Mouse (Mus musculus): ENCODE measurements around the gene Zfp354a.
"Not testable (repeated sequence)": the region's sequence is repeated elsewhere in the genome, so short reads cannot be mapped to it uniquely, and the experiment has no call there.

The Zfp354a gene

DNA sequence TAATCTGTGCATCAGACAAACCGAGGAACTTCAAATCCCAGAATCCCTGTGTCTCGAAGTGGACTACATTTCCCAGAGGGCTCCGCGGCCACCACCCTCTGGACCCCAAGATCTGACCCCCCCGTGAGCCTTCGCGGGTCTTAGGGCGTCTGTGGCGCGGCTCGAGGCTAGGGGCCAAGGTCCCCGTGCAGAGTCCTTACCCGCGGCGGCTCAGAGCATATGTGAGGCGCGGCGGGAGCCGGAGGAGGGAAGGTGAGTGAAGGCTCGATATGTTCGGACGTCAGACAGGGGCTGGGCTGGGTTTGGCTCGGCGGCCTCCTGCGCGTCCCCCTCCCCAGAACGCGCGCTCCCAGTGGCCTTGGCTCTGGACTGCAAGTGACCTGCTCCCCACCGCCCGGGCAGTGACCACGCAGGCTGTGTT, at the start of gene Zfp354a:
Gene Zfp354a, plus strand, starts transcription at position 107 of the 421 bp plus-strand sequence.
- DNase-seq (ENCODE audit: extremely low read depth, low read depth) = no peak

DNA sequence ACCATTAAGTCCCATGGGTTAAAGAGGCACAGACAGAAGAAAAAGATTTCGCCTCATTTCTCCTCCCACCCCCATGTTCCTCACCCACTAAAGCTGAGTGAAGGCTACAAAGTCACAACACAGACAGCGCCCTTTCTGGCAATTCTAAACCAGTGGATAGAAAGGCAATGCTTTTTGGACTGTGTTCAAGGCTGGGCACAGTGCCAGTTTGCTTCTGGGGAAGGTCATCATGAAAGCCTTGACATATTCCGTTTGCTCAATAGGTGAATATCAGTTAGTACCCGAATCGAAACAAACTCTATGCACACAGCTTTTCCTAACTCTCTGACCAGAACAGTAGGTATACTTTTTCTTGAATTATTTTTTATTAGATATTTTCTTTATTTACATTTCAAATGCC, 47.2 kb upstream of the Zfp354a start:
- no peak for DNase-seq (ENCODE audit: extremely low read depth, low read depth)

GRCm38 (mm10) chr11:51013936-51014335, 45.1 kb upstream of the Zfp354a start, which contains the start of gene Olfr54:
Olfr54 (plus strand) TSS chr11:51014236.
- no peak for DNase-seq (ENCODE audit: extremely low read depth, low read depth)

- no peak for DNase-seq (ENCODE audit: extremely low read depth, low read depth)
These were observed 42.7 kb upstream of the Zfp354a start for GRCm38 (mm10) chr11:51016341-51016740.

- not testable (repeated sequence) for DNase-seq (ENCODE audit: extremely low read depth, low read depth)
These were observed 32.2 kb upstream of the Zfp354a start for GRCm38 (mm10) chr11:51026811-51027210.

- not testable (repeated sequence) for DNase-seq (ENCODE audit: extremely low read depth, low read depth)
These were observed 29.7 kb upstream of the Zfp354a start for GRCm38 (mm10) chr11:51029381-51029780.

- DNase-seq (ENCODE audit: extremely low read depth, low read depth) = no peak
These were observed 28.8 kb upstream of the Zfp354a start for GRCm38 (mm10) chr11:51030225-51030624.

DNA sequence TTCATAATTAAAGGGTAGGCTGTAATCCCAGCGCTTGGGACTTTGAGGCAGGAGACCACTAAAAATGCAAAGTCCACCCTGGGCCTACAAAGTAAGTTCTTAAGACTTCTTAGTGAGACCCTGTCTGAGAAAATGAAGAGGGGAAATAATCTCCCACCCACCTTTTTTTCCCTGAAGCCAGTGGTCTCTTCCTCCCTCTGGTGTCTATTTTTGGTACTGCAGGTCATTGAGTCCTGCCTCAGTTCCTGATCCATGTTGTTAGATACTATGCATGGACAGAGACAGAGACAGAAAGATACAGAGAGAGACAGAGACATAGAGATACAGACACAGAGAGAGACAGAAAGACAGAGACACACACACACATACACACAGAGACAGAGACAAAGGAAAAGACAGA, 26.2 kb upstream of the Zfp354a start:
- DNase-seq (ENCODE audit: extremely low read depth, low read depth) = no peak

GRCm38 (mm10) chr11:51034141-51034540, 24.9 kb upstream of the Zfp354a start:
- DNase-seq (ENCODE audit: extremely low read depth, low read depth) = not testable (repeated sequence)

DNA sequence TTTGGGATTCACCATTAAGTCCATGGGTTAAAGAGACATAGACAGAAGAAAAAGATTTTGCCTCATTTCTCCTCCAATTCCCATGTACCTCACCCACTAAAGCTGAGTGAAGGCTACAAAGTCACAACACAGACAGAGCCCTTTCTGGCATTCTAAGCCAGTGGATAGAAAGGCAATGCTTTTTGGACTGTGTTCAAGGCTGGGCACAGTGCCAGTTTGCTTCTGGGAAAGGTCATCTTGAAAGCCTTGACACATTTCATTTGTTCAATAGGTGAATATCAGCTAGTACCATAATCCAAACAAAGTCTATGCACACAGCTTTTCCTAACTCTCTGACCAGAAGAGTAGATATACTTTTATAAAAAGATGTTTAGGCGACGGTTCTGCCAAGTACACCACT, 23.1 kb upstream of the Zfp354a start:
- no peak for DNase-seq (ENCODE audit: extremely low read depth, low read depth)

DNA sequence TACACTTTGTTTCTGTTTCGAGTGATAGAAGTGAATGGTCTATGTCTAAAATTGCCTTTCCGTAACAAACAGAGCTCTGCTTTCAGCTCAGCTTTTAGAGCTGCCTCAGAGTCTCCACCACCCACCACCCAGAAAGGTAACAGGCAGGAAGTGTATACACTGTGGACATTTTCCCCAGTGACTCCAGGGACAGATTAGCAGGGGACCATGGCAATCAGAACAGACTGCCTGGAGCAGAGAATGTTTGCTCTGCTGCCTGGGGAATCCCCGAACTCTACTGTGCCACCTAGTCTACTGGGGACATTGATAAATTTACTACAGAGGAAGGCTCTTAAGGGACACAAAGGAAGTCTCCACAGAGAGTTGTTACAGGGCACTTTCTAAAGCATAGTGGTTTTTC, 14.3 kb upstream of the Zfp354a start:
- not testable (repeated sequence) for DNase-seq (ENCODE audit: extremely low read depth, low read depth)

- DNase-seq (ENCODE audit: extremely low read depth, low read depth) = not testable (repeated sequence)
These were observed 11.2 kb upstream of the Zfp354a start, which contains the start of gene Olfr1375 for GRCm38 (mm10) chr11:51047809-51048208. Olfr1375 (plus strand) TSS chr11:51048109.

DNA sequence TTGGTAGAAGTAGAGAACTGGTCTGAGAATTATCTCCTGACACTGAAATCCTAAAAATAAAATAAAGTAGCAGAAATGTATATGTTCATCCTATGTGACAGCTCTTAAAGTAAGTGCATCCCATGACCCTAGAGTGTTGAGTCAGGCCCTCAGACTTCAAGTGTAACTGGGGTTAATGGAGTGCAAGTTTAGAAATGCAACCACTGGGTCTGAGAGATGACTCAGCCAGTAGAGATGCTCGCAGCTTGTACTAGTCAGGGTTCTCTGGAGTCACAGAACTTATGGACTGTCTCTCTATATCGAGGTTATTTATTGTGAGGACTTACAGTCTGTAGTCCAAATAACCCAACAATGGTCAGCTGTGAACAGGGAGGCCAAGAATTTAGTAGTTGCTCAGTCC, 7.4 kb upstream of the Zfp354a start:
- DNase-seq (ENCODE audit: extremely low read depth, low read depth) = no peak

- no peak for DNase-seq (ENCODE audit: extremely low read depth, low read depth)
These were observed 5.8 kb upstream of the Zfp354a start for GRCm38 (mm10) chr11:51053230-51053629.

DNA sequence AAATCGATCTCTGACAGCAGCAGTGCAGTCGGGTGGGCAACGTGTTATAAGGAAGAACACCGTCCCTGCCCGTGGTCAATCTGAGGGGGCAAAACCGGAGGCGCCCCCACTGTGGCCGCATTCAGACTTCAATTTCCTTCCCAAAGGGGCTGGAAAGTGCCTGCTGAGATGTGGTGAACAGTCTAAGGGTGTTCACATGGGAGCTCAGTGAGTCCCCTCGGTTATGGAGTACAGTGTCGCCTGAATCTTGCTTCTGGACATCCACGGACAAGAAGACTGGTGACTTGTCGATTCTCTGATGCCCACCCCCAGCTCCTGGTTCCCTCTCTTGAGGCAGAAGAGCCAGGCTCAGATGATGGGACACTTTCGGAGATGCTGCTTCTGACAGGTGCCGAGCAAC, 583 bp downstream of the Zfp354a start:
- no peak for DNase-seq (ENCODE audit: extremely low read depth, low read depth)

- DNase-seq (ENCODE audit: extremely low read depth, low read depth) = no peak
These were observed 1.9 kb downstream of the Zfp354a start for GRCm38 (mm10) chr11:51060981-51061380.

DNA sequence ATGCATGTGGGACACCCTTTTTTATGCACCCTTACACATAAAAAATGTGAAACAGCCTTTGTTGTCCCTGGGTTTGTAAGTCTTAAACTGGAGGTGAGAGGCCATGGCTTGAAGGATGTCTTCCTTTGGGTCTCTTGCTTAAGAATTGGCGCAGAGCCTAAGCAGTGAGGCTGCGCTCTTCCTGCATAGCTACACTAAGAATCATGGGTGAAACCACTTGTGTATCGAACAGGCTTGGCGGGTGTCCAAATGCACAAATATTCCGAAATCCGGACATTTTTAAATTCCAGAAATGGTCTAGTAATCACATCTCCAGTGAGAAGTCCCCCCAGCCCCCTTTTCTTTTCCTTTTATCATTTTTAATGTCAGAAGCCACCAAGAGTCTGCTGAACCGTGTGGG, 4.2 kb downstream of the Zfp354a start:
- DNase-seq (ENCODE audit: extremely low read depth, low read depth) = no peak

DNA sequence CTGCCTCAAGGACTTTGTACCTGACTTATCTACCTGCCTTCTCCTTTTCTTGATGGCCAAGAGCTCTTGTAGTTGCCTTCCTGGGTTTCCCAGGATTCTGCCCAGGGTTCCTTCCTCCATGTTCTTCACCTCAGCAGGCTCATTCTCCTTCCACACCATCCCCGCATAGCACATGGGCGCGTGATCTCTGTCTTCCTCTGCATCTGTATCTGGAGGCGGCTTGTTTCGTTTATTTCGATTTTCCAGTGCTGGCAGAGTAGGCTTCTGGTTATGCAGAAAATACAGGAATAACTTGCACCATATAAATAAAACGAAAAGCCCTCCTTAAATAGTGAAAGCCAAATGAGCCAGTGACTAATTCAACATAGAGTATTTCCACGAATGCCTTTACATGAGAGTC, 4.8 kb downstream of the Zfp354a start:
- DNase-seq (ENCODE audit: extremely low read depth, low read depth) = no peak

- DNase-seq (ENCODE audit: extremely low read depth, low read depth) = no peak
These were observed 25.5 kb downstream of the Zfp354a start for GRCm38 (mm10) chr11:51084527-51084926.

DNA sequence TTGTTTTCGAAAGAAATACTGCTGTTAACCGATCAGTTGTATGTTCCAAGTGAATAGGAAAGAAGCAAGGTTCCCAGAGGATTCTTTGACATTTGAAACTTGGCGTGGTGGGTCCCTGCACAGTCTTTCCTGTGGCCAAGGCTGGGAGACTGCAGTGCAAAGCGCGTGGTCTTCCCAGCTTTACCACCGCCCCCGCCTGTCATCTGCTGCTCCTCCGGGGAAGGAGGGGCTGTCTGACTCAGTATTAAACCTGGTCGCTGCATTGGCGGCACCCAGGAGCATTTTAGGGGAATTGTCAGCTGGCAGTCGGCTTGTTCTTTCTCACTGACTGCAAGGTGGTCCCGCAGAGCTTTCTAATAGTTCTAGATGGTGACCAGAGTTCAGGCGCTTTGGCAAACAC, 26.2 kb downstream of the Zfp354a start:
- DNase-seq (ENCODE audit: extremely low read depth, low read depth) = no peak

DNA sequence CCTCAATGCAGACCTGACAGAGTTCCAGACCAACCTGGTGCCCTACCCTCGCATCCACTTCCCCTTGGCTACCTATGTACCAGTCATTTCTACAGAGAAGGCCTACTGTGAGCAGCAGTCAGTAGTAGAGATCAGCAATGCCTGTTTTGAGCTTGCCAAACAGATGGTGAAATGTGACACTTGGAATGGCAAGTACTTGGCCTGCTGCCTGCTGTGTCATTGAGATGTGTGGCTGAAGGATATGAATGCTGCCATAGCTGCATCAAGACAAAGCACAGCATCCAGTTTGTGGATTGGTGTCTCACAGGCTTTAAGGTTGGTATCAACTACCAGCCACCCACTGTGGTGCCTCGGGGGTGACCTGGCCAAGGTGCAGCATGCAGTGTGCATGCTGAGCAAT, 48.2 kb downstream of the Zfp354a start:
- no peak for DNase-seq (ENCODE audit: extremely low read depth, low read depth)

DNA sequence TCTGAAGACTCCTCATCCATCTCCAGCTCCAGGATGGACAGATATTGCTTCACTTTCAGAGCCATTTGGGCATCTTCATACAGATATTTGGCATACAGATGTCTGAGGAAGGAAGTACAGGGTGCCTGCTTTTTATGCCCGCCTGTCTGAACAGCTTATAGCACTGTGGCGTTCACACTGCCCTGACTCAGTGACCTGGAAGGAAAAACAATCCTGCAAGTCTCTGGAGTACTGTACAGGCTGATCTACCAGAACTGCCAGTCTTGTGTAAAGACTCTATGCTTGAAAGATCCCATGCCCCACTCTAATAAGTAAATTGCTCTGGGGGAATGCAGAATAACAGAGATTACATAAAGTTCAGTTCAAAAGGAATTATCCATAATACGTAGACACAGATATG, 51.6 kb downstream of the Zfp354a start:
- no peak for DNase-seq (ENCODE audit: extremely low read depth, low read depth)

All from MEL-GATA-1-ER (cell line).